ENCODE assay signal across 24 mouse cellular contexts in genomic region chr16:24171161-24171560, GRCm38 (mm10).
DNase-seq lines count a peak whose midpoint lies in the region; TF ChIP-seq lines count a peak whose summit lies in the region.
"Had no signal": no experiment of that assay in that cellular context is flagged by ENCODE, and none has a peak within 500 bp of the region (broad histone marks: within the 10 kb centered on the region; RNA-seq: fewer than 3 reads in every experiment).

No protein-coding gene starts in this region.

- peaks cover 36% of the 10 kb centered on the region for H3K4me1 ChIP-seq in thymus, adult 2 months (replicated peaks; ENCODE audit: control insufficient read depth, insufficient read depth, low read length)
- H3K4me1 ChIP-seq: embryonic facial prominence, embryonic 13.5 days; embryonic facial prominence, embryonic 15.5 days; forebrain, embryonic 10.5 days; forebrain, embryonic 12.5 days had no signal

- no peaks in the 10 kb centered on the region for H3K36me3 ChIP-seq in thymus, adult 2 months (ENCODE audit: control insufficient read depth, insufficient read depth, low read length)
- H3K36me3 ChIP-seq: embryonic facial prominence, embryonic 13.5 days; embryonic facial prominence, embryonic 15.5 days; forebrain, embryonic 10.5 days; forebrain, embryonic 12.5 days; G1E had no signal

- H3K4me3 ChIP-seq in thymus, adult 2 months (ENCODE audit: control insufficient read depth, insufficient read depth, low read length) = no peak overlapping the region
- H3K4me3 ChIP-seq: embryonic facial prominence, embryonic 13.5 days; embryonic facial prominence, embryonic 15.5 days; erythroblast, embryonic 14.5 days; forebrain, embryonic 10.5 days; forebrain, embryonic 12.5 days had no signal

- no peak for TF ChIP-seq CTCF in thymus, adult 2 months (IDR thresholded peaks at IDR 0.05; ENCODE audit: borderline replicate concordance, control insufficient read depth, extremely low read depth, insufficient read depth, low read length, poor library complexity)

- peak; percentile 43 for DNase-seq in thymus, adult 2 months
- DNase-seq in thymus, postnatal 4 days = no peak
- DNase-seq in T-cell, adult 2 months (ENCODE audit: low spot score) = peak; percentile 29
- DNase-seq in thymus, postnatal 14 days = peak; percentile 55
- DNase-seq in thymus, postnatal 36 days = peak; percentile 34 to 47
- no peak for DNase-seq in cerebellum, postnatal 25 days
- DNase-seq in gastrocnemius, postnatal 4 days (ENCODE audit: low spot score in 2 of 2) = no peak
- DNase-seq in right cerebral cortex, adult 2 months (ENCODE audit: low spot score in 2 of 2) = no peak
- DNase-seq: adrenal gland, adult 2 months; adrenal gland, postnatal 10 days; adrenal gland, postnatal 25 days; B cell, adult 2 months; cerebellum, adult 11 months; cerebellum, adult 18-20 months; cerebellum, adult 8-10 months; cerebellum, adult 9-11 months; cerebellum, postnatal 14 days had no signal

- H3K27me3 ChIP-seq in thymus, adult 2 months (ENCODE audit: control insufficient read depth, insufficient read depth, low read length) = no peaks in the 10 kb centered on the region
- H3K27me3 ChIP-seq: embryonic facial prominence, embryonic 13.5 days; embryonic facial prominence, embryonic 15.5 days; forebrain, embryonic 12.5 days; Patski had no signal

- no peak overlapping the region for H3K27ac ChIP-seq in thymus, adult 2 months (ENCODE audit: control insufficient read depth, insufficient read depth, low read length)
- H3K27ac ChIP-seq: embryonic facial prominence, embryonic 13.5 days; embryonic facial prominence, embryonic 15.5 days; forebrain, embryonic 10.5 days; forebrain, embryonic 12.5 days had no signal

- 14% methylated on average over 4 of the region's 4 CpGs for WGBS in thymus, adult 2 months

- no peak for TF ChIP-seq POLR2A in thymus, adult 2 months (IDR thresholded peaks at IDR 0.05; ENCODE audit: control insufficient read depth, extremely low read depth, insufficient read depth, low read length, poor library complexity)

Comparison
In these comparisons a context has a peak if more than half of its experiments do, and no peak if none do; other contexts are left out.
1. DNase-seq: peak in thymus, adult 2 months (single experiment), T-cell, adult 2 months (single experiment), thymus, postnatal 14 days (single experiment) and thymus, postnatal 36 days (2 of 2); none in thymus, postnatal 4 days (single experiment), cerebellum, postnatal 25 days (0 of 2), gastrocnemius, postnatal 4 days (0 of 2) and right cerebral cortex, adult 2 months (0 of 2).